Mouse (Mus musculus) kidney, postnatal 14 days (tissue): Measurements from ENCODE around the gene Gna12.

Source experiments
- DNase-seq: peaks from one replicate; pipeline ENCODE4 v3.0.0; 2022; ENCODE audit warnings: mixed read lengths

Gene Gna12

GRCm38 (mm10) chr5:140750925-140751324, 79.3 kb downstream of the Gna12 start:
- no peak for DNase-seq

GRCm38 (mm10) chr5:140749062-140749875, 81.0 kb downstream of the Gna12 start:
- DNase-seq = peak; percentile 84

DNA sequence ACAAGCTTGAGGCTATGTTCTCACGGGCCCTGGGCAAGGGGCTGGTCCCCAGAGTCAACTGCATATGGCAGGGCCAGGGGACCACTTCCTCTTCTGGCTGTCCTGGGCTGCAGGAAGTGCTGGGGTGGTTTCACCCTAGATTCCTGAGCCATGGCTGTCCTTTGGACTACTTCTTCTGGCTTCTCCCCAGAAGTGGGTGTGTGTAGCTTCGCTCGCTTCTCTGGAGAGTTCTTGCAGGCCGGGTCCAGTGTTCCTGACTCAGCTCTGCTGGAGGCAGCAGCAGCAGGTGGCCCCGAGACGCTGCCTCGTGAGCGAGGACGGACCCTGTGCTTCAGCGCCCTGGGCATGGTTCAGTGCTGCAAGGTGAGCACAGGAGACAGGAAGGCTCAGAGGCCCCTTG, 81.8 kb downstream of the Gna12 start:
- peak; percentile 81 for DNase-seq

- DNase-seq = no peak
These were observed 86.5 kb downstream of the Gna12 start for GRCm38 (mm10) chr5:140743706-140744131.

DNA sequence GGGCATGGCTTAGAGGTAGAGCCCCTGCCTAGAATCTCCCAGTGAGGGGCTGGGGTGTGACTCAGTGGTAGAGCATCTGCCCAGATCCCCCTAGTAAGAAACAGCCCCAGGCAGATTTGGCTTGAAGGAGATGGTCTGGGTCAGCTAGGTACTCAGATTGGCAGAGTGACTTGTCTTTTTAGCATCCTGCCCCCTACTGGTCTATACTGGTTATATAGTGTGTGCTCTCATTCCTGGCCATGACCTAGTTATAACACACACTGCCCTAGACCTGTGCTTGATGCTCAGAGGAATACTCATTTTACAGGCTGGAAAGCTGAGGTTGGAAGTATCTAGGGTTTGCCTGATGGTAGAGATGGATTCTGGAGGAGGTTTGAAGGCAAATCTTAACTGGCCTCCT, 88.4 kb downstream of the Gna12 start:
- DNase-seq = no peak

GRCm38 (mm10) chr5:140741040-140741439, 89.2 kb downstream of the Gna12 start:
- peak; percentile 62 for DNase-seq

GRCm38 (mm10) chr5:140739813-140740212, 90.4 kb downstream of the Gna12 start:
- no peak for DNase-seq

GRCm38 (mm10) chr5:140736166-140736565, 94.1 kb downstream of the Gna12 start:
- DNase-seq = no peak

DNA sequence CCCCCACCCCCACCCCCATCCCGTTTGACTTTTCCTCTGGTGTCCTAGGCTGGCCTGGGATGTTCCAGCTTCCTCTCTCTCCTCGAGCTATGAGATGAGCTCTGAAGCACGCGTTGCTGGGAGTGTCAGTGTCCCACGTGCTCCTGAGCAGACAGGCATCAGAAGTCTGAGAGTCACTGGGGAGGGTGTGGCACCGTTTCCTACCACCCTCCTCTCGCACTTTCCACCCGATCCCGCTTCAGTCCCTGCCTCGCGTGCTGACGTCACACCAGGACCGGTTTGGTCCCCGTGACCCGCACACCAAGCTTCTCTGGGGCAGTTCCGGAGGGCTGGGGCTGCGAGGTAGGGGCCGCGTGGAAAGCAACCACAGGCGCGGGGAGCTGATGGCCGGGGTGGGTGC, 94.9 kb downstream of the Gna12 start:
- DNase-seq = peak; percentile 33

- no peak for DNase-seq
These were observed 96.9 kb downstream of the Gna12 start for GRCm38 (mm10) chr5:140733336-140733735.

DNA sequence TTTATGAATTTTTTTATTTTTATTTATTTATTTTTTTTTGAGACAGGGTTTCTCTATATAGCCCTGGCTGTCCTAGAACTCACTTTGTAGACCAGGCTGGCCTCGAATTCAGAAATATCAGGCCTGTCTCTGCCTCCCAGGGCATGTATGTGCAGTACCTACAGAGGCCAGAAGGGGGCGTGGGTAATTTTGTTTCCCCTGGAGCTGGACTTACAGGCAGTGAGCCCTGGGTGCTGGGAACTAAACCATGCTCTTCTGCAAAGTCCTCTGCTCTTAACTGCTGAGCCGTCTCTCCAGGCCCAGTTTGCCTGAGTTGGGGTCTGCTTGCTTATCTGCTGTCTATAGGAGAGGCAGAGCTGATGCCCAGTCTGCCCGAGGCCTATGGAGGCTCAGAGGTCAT, 98.0 kb downstream of the Gna12 start:
- DNase-seq = no peak

DNA sequence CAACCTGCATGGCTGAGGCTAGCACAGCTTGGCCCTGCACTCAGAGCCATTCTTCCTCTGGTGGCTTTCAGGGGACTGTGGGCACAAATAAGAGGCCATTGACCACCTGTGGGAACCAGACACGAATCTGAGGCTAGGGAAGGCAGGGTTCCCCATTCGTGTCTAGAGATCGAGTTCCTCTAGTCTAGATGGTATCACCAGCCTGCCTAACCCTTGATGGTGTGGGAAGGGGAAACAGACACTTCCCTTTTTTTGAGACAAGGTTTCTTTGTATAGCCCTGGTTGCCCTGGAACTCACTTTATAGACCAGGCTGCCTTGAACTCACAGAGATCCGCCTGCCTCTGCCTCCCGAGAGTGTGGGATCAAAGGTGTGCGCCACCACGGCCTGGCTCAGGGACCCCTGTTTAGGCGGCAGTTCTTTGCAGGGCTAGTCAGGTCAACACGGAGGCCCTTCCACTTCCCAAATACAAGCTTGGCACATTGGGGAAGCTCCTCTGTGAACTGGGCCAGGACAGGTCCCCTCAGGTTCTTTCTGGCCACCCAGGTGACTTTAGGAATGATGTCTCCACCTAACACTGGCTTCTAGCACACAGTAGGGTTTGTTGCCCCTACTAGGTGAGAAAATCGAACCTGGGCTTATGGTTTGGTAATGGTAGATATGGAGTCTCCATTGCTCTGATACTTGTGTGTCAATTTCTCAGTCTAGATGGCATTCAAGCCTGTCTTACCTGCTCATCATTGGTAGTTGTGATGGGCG, 99.0 kb downstream of the Gna12 start:
- no peak for DNase-seq

DNA sequence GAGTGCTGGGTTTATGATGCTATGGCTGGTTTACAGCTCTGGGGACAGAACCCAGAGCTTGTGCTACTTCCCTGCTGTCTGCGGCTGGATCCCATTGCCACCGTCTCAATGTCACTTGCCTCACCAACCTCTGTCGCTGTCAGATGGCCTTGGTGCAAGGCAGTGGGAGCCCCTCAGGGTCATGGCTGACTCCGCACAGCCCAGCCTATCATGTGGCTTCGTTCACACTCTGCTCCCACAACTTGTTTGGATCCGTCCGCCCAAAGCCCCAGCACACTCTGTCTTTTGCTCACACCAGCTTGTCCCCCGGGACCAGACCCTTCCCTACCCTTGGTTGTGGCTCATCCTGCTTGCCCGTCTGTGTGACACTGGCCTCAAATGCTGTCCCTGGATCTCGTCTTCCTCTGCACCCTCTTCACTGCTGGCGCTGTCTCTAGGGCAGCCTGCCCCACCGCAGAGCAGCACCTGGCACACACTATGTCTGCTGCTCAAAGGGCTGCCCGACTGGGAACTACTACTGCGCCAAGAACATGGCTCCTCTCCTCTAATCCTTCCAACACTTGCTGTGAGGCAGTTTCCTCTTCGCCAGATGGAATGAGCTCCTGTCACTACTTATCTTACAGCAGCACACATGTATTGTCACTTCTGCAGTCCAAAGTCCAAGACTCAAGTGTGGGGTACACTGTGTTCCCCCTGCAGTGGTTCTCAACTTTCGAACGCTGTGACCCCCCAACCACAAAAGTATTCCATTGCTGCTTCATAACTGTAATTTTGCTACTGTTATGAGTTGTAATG, 103.1 kb downstream of the Gna12 start:
- DNase-seq = no peak

DNA sequence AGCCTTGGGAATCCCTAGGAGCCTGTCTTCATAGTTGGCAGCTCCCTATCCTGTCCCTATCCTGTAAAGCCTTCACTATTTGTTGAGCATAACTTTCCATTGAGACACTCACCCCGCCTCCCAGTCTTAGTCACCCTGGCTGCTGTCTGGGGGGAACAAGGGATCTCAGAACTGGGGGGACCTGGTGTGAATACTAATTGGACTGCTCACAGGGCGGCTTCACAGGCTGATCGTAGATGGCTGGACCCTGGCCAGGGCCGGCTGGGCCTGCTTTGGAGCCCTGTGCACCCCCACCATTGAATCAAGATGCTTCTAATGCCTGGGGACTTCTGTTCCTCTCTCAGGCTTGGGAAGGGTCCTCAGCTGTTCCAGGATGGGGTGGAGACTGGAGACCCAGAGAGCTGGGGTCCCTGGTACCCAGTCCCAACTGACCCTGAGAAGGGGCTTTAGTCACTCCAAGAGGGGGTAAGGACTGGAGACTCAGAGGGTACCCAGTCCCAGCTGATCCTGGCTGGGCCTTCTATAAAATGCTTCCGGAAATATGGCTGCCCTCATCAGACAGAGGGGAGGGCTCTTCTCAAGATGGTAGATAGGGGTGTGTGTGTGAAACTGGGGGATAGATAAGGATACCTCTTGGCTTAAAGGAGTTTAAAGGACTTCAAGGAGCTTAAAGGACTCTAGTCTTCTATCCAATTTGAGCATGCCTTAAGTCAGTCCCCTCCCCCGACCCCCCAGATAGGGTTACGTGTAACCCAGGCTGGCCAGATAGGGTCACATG, 104.0 kb downstream of the Gna12 start:
- no peak for DNase-seq

GRCm38 (mm10) chr5:140723822-140724221, 106.4 kb downstream of the Gna12 start, which contains the start of gene Amz1:
Gene Amz1 (plus strand): TSS chr5:140724127.
- no peak for DNase-seq

GRCm38 (mm10) chr5:140722121-140722520, 108.1 kb downstream of the Gna12 start:
- DNase-seq = no peak

DNA sequence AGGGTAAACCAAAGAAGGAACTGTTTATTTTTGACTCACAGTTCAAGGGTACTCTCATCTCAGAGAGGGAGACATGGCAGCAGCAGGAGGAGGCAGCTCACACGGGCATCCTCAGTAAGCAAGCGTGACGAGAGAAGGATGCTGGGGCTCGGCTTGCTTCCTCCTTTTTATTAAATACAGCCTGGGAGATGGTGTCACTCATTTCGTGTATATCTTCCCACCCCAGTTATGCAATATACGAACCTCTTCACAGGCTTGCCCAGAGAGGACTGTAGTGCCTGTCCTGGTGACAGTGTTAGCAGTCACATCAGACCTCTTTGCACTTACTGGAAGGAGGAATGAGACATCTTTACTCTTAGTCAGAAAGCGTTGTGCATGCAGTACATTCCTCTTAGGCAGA, 109.5 kb downstream of the Gna12 start:
- DNase-seq = no peak

GRCm38 (mm10) chr5:140711040-140711439, 119.2 kb downstream of the Gna12 start:
- no peak for DNase-seq

DNA sequence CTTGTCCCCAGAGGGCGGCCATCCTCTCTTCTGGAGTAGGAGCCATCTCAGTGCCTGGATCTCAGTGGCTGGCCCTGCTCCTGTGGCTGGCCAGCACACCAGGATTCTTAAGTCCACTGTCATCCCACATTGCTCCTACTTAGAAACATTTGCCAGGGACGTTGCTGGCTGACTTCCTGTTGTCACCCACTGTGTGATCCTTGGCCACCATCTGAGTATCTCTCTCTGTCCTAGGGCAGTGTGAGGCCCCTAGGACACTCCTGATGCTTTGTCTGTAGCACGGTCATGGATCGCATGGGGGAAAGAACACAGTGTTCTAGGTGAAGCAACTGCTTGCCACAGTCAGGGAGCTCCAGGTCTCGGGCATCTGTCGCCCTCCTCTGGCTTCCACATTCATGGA, 119.9 kb downstream of the Gna12 start:
- no peak for DNase-seq
